16 mouse cellular contexts compared by ENCODE assay signal in the genomic region with DNA sequence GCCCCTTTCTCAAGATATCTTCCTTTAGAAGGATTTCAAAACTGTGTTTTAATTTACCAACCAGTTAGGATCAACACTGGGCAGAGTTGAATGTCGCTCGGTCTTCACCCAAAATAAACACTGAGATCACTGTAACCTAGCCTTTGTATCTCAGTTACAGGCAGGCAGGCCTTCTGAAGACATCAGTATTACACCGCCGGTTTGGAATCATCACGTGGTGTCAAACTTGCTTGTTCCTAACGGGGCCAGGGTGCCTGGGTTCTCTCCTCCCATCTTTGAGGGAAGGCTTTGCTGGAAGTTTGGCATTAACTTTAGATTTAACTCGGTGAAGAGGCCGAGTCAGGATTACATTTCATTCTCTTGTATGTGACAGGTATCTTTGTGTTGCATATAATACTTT.
"Had no signal": no experiment of that assay in that cellular context is flagged by ENCODE, and none has a peak within 500 bp of the region (broad histone marks: within the 10 kb centered on the region; RNA-seq: fewer than 3 reads in every experiment).

No protein-coding gene starts in this region.

- H3K27me3 ChIP-seq: lung, embryonic 15.5 days; midbrain, embryonic 13.5 days; midbrain, embryonic 15.5 days; neural tube, embryonic 12.5 days had no signal

- H3K4me3 ChIP-seq: lung, embryonic 15.5 days; megakaryocyte, embryonic 14.5 days; midbrain, embryonic 13.5 days; midbrain, embryonic 15.5 days; neural tube, embryonic 12.5 days had no signal

- H3K4me1 ChIP-seq: midbrain, embryonic 15.5 days; neural tube, embryonic 12.5 days had no signal

- H3K27ac ChIP-seq: lung, embryonic 15.5 days; macrophage; midbrain, embryonic 13.5 days; midbrain, embryonic 15.5 days; neural tube, embryonic 12.5 days had no signal

- H3K9ac ChIP-seq: lung, embryonic 15.5 days; midbrain, embryonic 13.5 days; midbrain, embryonic 15.5 days; neural tube, embryonic 12.5 days had no signal

- ATAC-seq: lung, postnatal 0 days; midbrain, embryonic 13.5 days; midbrain, embryonic 15.5 days had no signal

- DNase-seq: lung, adult 18-20 months; lung, postnatal 14 days; lung, postnatal 36 days; right cerebral cortex, postnatal 14 days; spleen, adult 18-20 months; thymus, adult 18-20 months; thymus, postnatal 14 days; thymus, postnatal 36 days had no signal

- H3K9me3 ChIP-seq: lung, embryonic 15.5 days; megakaryocyte, embryonic 14.5 days; midbrain, embryonic 13.5 days; midbrain, embryonic 15.5 days; neural tube, embryonic 12.5 days had no signal

- H3K36me3 ChIP-seq: lung, embryonic 15.5 days; midbrain, embryonic 13.5 days; midbrain, embryonic 15.5 days; neural tube, embryonic 12.5 days had no signal

- H3K4me2 ChIP-seq: lung, embryonic 15.5 days; midbrain, embryonic 11.5 days; midbrain, embryonic 13.5 days; midbrain, embryonic 15.5 days; neural tube, embryonic 12.5 days had no signal
